Mouse (Mus musculus): Measurements from ENCODE around the gene Mettl21c. TPM values are rescaled to one million over a fixed set of nuclear protein-coding genes. Genes with fewer than 3 reads are reported as not detected.

Gene Mettl21c
- polyA plus RNA-seq, 1 experiment from 2014 or later, result 0.58 TPM

- Histone ChIP-seq H3K27me3 (ENCODE audit: insufficient read depth, poor library complexity, severe bottlenecking) (no peaks in the 10 kb centered on the region), H3K9me3 (no peaks in the 10 kb centered on the region), H3K36me3 (peaks cover 79% of the 10 kb centered on the region), H3K27ac (no peak overlapping the region), H3K4me1 (replicated peaks) (no peaks in the 10 kb centered on the region), H3K4me3 (no peak overlapping the region)
- whole genome bisulfite sequencing, result 96% methylated on average over 2 of the region's 2 CpGs
- DNase-seq (ENCODE audit: low spot score), result no peak
Observed at GRCm38 (mm10) chr1:44004513-44004912, 15.3 kb downstream of the Mettl21c start.

DNA sequence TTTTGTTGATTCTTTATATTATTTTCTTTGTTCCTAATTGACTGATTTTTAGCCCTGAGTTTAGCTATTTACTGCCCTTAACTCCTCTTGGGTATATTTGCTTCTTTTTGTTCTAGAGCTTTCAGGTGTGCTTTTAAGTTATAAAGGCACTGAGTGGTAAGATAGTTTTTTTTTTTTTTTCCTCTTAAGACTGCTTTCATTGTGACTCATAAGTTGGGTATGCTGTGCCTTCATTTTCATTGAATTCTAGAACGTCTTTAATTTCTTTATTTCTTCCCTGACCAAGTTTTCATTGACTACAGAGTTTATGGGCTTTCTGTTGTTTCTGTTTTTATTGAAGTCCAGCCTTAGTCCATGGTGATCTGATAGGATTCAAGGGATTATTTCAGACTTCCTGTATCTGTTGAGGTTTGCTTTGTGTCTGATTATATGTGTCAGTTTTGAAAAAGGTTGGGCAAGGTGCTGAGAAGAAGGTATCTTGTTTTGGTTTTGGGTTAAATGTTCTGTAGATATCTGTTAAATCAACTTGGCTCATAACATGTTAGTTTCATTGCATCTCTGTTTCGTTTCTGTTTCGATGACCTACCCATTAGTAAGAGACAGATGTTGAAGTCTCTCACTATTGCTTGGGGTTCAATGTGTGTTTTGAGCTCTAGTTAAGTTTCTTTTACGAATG is 22.8 kb downstream of the Mettl21c start:
- Histone ChIP-seq H3K27me3 (ENCODE audit: insufficient read depth, poor library complexity, severe bottlenecking) (no peaks in the 10 kb centered on the region), H3K4me1 (replicated peaks) (no peaks in the 10 kb centered on the region), H3K4me3 (no peak overlapping the region), H3K9me3 (peaks cover 7% of the 10 kb centered on the region), H3K36me3 (peaks cover 93% of the 10 kb centered on the region), H3K27ac (no peak overlapping the region)
- DNase-seq (ENCODE audit: low spot score), result no peak
- WGBS, result 95% methylated on average over 4 of the region's 4 CpGs

DNA sequence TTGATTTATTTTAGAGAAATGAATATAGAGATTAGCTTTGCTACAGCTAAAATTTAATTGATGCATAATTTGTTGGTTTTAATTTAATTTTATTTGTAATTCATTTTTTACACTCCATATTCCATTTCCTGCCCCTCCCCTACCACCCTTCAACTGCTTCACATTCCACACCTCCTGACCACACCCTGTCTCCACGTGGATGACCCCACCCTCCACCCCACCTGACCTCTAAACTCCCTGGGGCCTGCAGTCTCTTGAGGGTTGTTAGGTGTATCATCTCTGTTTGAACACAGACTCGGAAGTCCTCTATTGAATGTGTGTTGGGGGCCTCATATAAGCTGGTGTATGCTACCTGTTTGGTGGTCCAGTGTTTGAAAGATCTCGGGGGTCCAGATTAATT is 48.7 kb downstream of the Mettl21c start:
- Histone ChIP-seq H3K27ac (no peak overlapping the region), H3K4me3 (no peak overlapping the region), H3K9me3 (no peaks in the 10 kb centered on the region), H3K36me3 (peaks cover 93% of the 10 kb centered on the region), H3K4me1 (replicated peaks) (no peaks in the 10 kb centered on the region), H3K27me3 (ENCODE audit: insufficient read depth, poor library complexity, severe bottlenecking) (no peaks in the 10 kb centered on the region)
- 81% methylated on average over 3 of the region's 3 CpGs for WGBS
- DNase-seq (ENCODE audit: low spot score), result no peak

DNA sequence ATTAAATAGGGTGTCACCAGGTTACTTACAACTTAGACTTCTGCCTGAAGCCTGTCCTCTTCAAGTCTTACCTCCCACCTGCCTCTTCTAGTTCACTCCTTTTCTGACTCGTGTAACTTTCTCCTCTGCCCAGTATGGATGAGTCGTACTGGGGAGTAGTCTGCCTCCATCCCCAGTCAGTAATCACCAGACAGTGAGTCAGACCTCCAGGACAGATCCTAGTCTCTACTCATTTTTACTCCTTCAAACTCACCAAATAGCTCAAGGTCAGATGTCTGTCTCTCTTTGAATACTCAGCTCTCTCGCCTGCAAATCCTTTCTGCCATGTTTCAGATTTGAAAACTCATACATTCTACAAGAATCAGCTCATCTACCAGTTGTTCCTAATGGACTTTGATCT is 50.5 kb downstream of the Mettl21c start:
- Histone ChIP-seq H3K4me3 (no peak overlapping the region), H3K9me3 (no peaks in the 10 kb centered on the region), H3K27me3 (ENCODE audit: insufficient read depth, poor library complexity, severe bottlenecking) (no peaks in the 10 kb centered on the region), H3K27ac (no peak overlapping the region), H3K36me3 (peaks cover 90% of the 10 kb centered on the region), H3K4me1 (replicated peaks) (no peaks in the 10 kb centered on the region)
- DNase-seq (ENCODE audit: low spot score), result no peak
- WGBS, result 86% methylated on average over 3 of the region's 3 CpGs

DNA sequence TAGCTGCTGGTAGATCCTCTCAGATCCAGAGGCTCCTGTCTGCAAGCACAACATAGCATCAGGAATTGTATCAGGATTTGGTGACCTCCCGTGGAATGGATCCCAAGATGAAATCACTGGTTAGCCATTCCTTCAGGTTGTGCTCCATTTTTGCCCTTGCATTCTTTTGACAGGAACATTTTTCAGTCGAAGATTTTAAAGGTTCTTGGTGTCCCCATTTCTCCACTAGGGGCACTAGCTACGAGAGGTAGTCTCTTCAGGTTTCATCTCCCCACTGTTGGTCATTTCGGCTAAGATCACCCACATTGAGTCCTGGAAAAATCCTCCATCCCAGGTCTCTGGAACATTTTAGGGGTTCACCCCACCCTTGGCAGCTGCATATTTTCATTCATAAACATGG is 53.1 kb downstream of the Mettl21c start:
- DNase-seq (ENCODE audit: low spot score), result no peak
- Histone ChIP-seq H3K27me3 (ENCODE audit: insufficient read depth, poor library complexity, severe bottlenecking) (no peaks in the 10 kb centered on the region), H3K4me3 (no peak overlapping the region), H3K36me3 (peaks cover 77% of the 10 kb centered on the region), H3K27ac (no peak overlapping the region), H3K9me3 (no peaks in the 10 kb centered on the region), H3K4me1 (replicated peaks) (no peaks in the 10 kb centered on the region)
- 83% methylated on average over 4 of the region's 4 CpGs for WGBS

GRCm38 (mm10) chr1:43964381-43964780 is 55.5 kb downstream of the Mettl21c start:
- no peak for DNase-seq (ENCODE audit: low spot score)
- H3K4me1 ChIP-seq (replicated peaks), result no peaks in the 10 kb centered on the region
- WGBS, result 94% methylated on average over 4 of the region's 4 CpGs

More at GRCm38 (mm10) chr1:43964381-43964780, 55.5 kb downstream of the Mettl21c start:
- Histone ChIP-seq H3K27me3 (ENCODE audit: insufficient read depth, poor library complexity, severe bottlenecking) (no peaks in the 10 kb centered on the region), H3K9me3 (no peaks in the 10 kb centered on the region), H3K36me3 (peaks cover 81% of the 10 kb centered on the region), H3K4me3 (no peak overlapping the region), H3K27ac (no peak overlapping the region)

Other genes starting within 250 kb of the Mettl21c start
- gene Uxs1, start 192.2 kb downstream of the Mettl21c start, polyA plus RNA-seq (2016; fragmentation: Nextera tagmentation; extraction: Ambion mirVana), result 19.3 and 19.4 TPM in 2 replicates
- gene Tpp2, start 86.4 kb downstream of the Mettl21c start, polyA plus RNA-seq (2016; fragmentation: Nextera tagmentation; extraction: Ambion mirVana), result 61.5 and 73.7 TPM in 2 replicates
- 0.07 and 0.09 TPM in 2 replicates for gene Gm8251, start 41.9 kb upstream of the Mettl21c start, polyA plus RNA-seq (2016; fragmentation: Nextera tagmentation; extraction: Ambion mirVana)
- gene Tex30, start 82.4 kb upstream of the Mettl21c start, polyA plus RNA-seq (2016; fragmentation: Nextera tagmentation; extraction: Ambion mirVana), result 94.6 and 112 TPM in 2 replicates
- gene Kdelc1, start 98.8 kb upstream of the Mettl21c start, polyA plus RNA-seq (2016; fragmentation: Nextera tagmentation; extraction: Ambion mirVana), result 47.9 and 59.4 TPM in 2 replicates
- 19.9 and 21.2 TPM in 2 replicates for gene Bivm, start 98.9 kb upstream of the Mettl21c start, polyA plus RNA-seq (2016; fragmentation: Nextera tagmentation; extraction: Ambion mirVana)
- gene Ercc5, start 127.7 kb upstream of the Mettl21c start, polyA plus RNA-seq (2016; fragmentation: Nextera tagmentation; extraction: Ambion mirVana), result 26.2 and 27.9 TPM in 2 replicates
- gene Mettl21e, start 198.9 kb upstream of the Mettl21c start, polyA plus RNA-seq (2016; fragmentation: Nextera tagmentation; extraction: Ambion mirVana), result not detected in 2 replicates

Measured in hindbrain, embryonic 10.5 days (tissue).